Mouse (Mus musculus) heart, postnatal 10 days (tissue): ENCODE data around the gene Tmem80. TPM values are rescaled to one million over a fixed set of nuclear protein-coding genes. Genes with fewer than 3 reads are reported as not detected.

Experiments used
- DNase-seq, 2 experiments: peaks; one replicate each; pipeline ENCODE4 v3.0.0; 2021
- intact Hi-C: fragments of 180-260 bp; cut with DNase I; formaldehyde crosslinking; loops from one replicate; pipeline ENCODE4 v1.15.1; 2025
- total RNA-seq, 2 experiments: library from RNA; stranded (reverse); gene quantifications; 2 replicates each; pipeline ENCODE4 v1.2.3; 2021

The Tmem80 gene
- 10 to 100 TPM; 13.5 to 14.7 TPM for total RNA-seq

- intact Hi-C loops = loop anchor here (5.0 kb wide), 1 partner anchor 65 kb away; the partner anchor contains the start of gene Taldo1
- peak; percentile 99 to 100 for DNase-seq
Observed at GRCm38 (mm10) chr7:141327469-141328372, at the start of gene Tmem80, which contains the start of gene Deaf1. Gene Tmem80 (plus strand): TSS chr7:141327739. Gene Deaf1 (minus strand): TSS chr7:141327690.

GRCm38 (mm10) chr7:141278766-141279590 is 48.6 kb upstream of the Tmem80 start, which contains the start of gene Sct:
Gene Sct (minus strand): TSS chr7:141279133.
- DNase-seq = no peak
- intact Hi-C loops = no loop called here

- no peak for DNase-seq
- intact Hi-C loops = no loop called here
Observed at GRCm38 (mm10) chr7:141281442-141281841, 46.1 kb upstream of the Tmem80 start.

GRCm38 (mm10) chr7:141282756-141283155 is 44.8 kb upstream of the Tmem80 start:
- intact Hi-C loops = no loop called here
- no peak for DNase-seq

- intact Hi-C loops = no loop called here
- no peak for DNase-seq
Observed at GRCm38 (mm10) chr7:141288042-141288441, 39.5 kb upstream of the Tmem80 start.

GRCm38 (mm10) chr7:141291921-141292582 is 35.5 kb upstream of the Tmem80 start, which contains the start of gene Drd4:
Gene Drd4 (plus strand): TSS chr7:141292006.
- DNase-seq = no peak
- intact Hi-C loops = no loop called here

GRCm38 (mm10) chr7:141292583-141293388 is 34.8 kb upstream of the Tmem80 start:
- intact Hi-C loops = no loop called here
- DNase-seq = no peak

- intact Hi-C loops = no loop called here
- peak; percentile 32 to 51 for DNase-seq
Observed at GRCm38 (mm10) chr7:141293852-141294471, 33.6 kb upstream of the Tmem80 start.

- intact Hi-C loops = no loop called here
- DNase-seq = no peak
Observed at GRCm38 (mm10) chr7:141294479-141294878, 33.1 kb upstream of the Tmem80 start.

- intact Hi-C loops = no loop called here
- DNase-seq = no peak
Observed at GRCm38 (mm10) chr7:141297926-141298650, 29.5 kb upstream of the Tmem80 start.

GRCm38 (mm10) chr7:141299175-141299574 is 28.4 kb upstream of the Tmem80 start:
- no peak for DNase-seq
- intact Hi-C loops = no loop called here

GRCm38 (mm10) chr7:141301386-141301785 is 26.2 kb upstream of the Tmem80 start:
- intact Hi-C loops = no loop called here
- DNase-seq = no peak

GRCm38 (mm10) chr7:141302702-141303268 is 24.8 kb upstream of the Tmem80 start:
- no peak for DNase-seq
- intact Hi-C loops = loop anchor here (1.0 kb wide), 1 partner anchor 15 kb away; no protein-coding TSS in a partner anchor

GRCm38 (mm10) chr7:141304537-141304936 is 23.0 kb upstream of the Tmem80 start:
- DNase-seq = no peak
- intact Hi-C loops = no loop called here

GRCm38 (mm10) chr7:141314416-141314815 is 13.1 kb upstream of the Tmem80 start:
- intact Hi-C loops = no loop called here
- no peak for DNase-seq

- intact Hi-C loops = no loop called here
- DNase-seq = no peak
Observed at GRCm38 (mm10) chr7:141315076-141315475, 12.5 kb upstream of the Tmem80 start.

- intact Hi-C loops = no loop called here
- peak; percentile 29 to 53 for DNase-seq
Observed at GRCm38 (mm10) chr7:141315974-141316373, 11.6 kb upstream of the Tmem80 start.

GRCm38 (mm10) chr7:141317619-141318132 is 9.9 kb upstream of the Tmem80 start:
- no peak for DNase-seq
- intact Hi-C loops = no loop called here
